Mouse (Mus musculus): ENCODE results near the gene Reps2.

DNA sequence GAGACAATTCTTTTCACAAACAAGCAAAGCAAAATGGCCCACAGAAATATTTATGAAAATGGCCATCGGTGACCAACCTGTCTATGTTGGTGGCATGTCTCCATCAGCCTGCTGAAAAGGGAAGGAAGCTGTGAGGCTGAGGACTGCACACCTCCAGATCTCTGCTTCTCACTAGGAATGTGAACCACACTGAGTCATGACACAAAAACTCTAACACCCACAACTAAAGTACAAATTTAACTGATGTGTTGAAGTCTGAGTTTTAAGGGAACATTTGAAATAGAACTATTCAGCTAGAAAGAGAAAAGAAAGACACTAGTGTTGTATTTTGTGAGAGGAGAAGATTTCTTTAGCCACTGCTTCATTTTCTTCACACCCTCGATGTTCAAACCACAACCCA lies 230.3 kb downstream of the Reps2 start:
- TF ChIP-seq POLR2A (IDR thresholded peaks at IDR 0.05; ENCODE audit: borderline replicate concordance, insufficient read depth, low read length) (no peak), CTCF (IDR thresholded peaks at IDR 0.05; ENCODE audit: borderline replicate concordance, insufficient read depth, low read depth, low read length) (no peak)
